Mouse (Mus musculus) kidney, postnatal 0 days (tissue): ENCODE data around the gene Lrrc75b. TPM values are rescaled to one million over a fixed set of nuclear protein-coding genes. Genes with fewer than 3 reads are reported as not detected.

Experiments used
- ATAC-seq: fragments of 200-750 bp; cut with Nextera tagmentation; replicated peaks from 2 replicates; pipeline ENCODE4 v1.8.0; 2017; ENCODE audit warnings: low read depth, moderate number of reproducible peaks, moderate TSS enrichment, moderate library complexity; ENCODE audit not compliant: low FRiP score
- DNase-seq: peaks from one replicate; pipeline ENCODE4 v3.0.0-alpha.2; 2016; ENCODE audit warnings: low spot score
- H3K27ac ChIP-seq: fragments of 300-500 bp; sonication (generic); 2 replicates; pipeline ENCODE4 v1.5.1; 2014; ENCODE audit warnings: mild to moderate bottlenecking
- H3K27me3 ChIP-seq: fragments of 300-500 bp; sonication (generic); 2 replicates; pipeline ENCODE4 v1.6.1; 2014; ENCODE audit warnings: low read length, mixed read lengths; ENCODE audit not compliant: insufficient read depth
- H3K36me3 ChIP-seq: fragments of 300-500 bp; sonication (generic); 2 replicates; pipeline ENCODE4 v1.6.1; 2014; ENCODE audit warnings: low read length, mixed read lengths; ENCODE audit not compliant: insufficient read depth
- H3K4me1 ChIP-seq: fragments of 300-500 bp; sonication (generic); replicated peaks from 2 replicates; pipeline ENCODE4 v1.6.1; 2014; ENCODE audit warnings: antibody characterized with exemption, low read length, mixed read lengths; ENCODE audit not compliant: insufficient read depth
- H3K4me2 ChIP-seq: fragments of 300-500 bp; sonication (generic); 2 replicates; pipeline ENCODE4 v1.6.1; 2014; ENCODE audit warnings: mild to moderate bottlenecking, low read length, moderate library complexity, mixed read lengths
- H3K4me3 ChIP-seq: fragments of 300-500 bp; sonication (generic); replicated peaks from 2 replicates; pipeline ENCODE4 v1.5.1; 2014; ENCODE audit warnings: low read depth, low read length
- H3K9ac ChIP-seq: fragments of 300-500 bp; sonication (generic); 2 replicates; pipeline ENCODE4 v1.6.1; 2014; ENCODE audit warnings: low read depth, low read length
- H3K9me3 ChIP-seq: fragments of 300-500 bp; sonication (generic); replicated peaks from 2 replicates; pipeline ENCODE4 v1.6.1; 2016; ENCODE audit warnings: low read length, inconsistent platforms, mixed read lengths
- CTCF ChIP-seq: IDR thresholded peaks from 2 replicates; pipeline ENCODE4 v1.5.1; 2016; ENCODE audit warnings: antibody characterized with exemption, low read depth, mild to moderate bottlenecking, moderate library complexity
- WGBS: fragments of 180-500 bp; shearing (Covaris S2); extraction: QIAGEN DNeasy Blood & Tissue Kit; methylation state at CpG from one replicate; pipeline ENCODE4 v1.1.7; 2014; 5-methylcytosine and 5-hydroxymethylcytosine counted together
- polyA plus RNA-seq: library from polyadenylated mRNA; unstranded; fragments of >200 nt; fragmentation: Nextera tagmentation; extraction: Ambion mirVana; gene quantifications from 2 replicates; pipeline ENCODE4 v1.2.1, GENCODE M21; 2015

Lrrc75b gene
- polyA plus RNA-seq, 1 experiment from 2014 or later = 2.7 TPM

DNA sequence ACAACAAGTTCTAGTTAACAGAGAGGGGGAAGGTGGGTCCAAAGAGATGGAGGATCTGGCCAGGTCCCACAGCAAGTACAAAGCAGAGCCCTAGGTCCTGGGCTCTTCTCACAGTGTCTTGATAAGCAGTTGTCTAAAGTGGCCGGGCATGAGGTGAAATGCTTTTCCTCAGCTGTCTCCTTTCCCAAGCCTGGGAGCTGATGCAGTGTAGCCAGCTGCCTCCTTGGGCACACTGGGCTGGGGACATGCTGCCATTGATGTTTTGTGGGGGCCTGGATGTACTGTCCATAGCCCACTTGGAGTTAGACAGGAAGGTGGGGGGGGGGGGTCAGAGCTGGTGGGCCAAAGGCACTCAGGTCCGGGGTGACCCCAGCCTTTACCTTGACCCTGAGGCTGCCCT, 8.0 kb downstream of the Lrrc75b start:
- DNase-seq (no peak), ATAC-seq (no peak)
- H3K4me3 ChIP-seq = no peak overlapping the region
- 48% methylated on average over 2 of the region's 2 CpGs for WGBS
- H3K27ac ChIP-seq = no peak overlapping the region
- no peaks in the 10 kb centered on the region for H3K27me3 ChIP-seq
- no peaks in the 10 kb centered on the region for H3K36me3 ChIP-seq
- H3K9me3 ChIP-seq = no peaks in the 10 kb centered on the region
- H3K4me2 ChIP-seq = no peak overlapping the region
- H3K9ac ChIP-seq = no peak overlapping the region
- peaks cover 16% of the 10 kb centered on the region; the same call in 1 of the 2 replicates for H3K4me1 ChIP-seq
- no peak for TF ChIP-seq CTCF

DNA sequence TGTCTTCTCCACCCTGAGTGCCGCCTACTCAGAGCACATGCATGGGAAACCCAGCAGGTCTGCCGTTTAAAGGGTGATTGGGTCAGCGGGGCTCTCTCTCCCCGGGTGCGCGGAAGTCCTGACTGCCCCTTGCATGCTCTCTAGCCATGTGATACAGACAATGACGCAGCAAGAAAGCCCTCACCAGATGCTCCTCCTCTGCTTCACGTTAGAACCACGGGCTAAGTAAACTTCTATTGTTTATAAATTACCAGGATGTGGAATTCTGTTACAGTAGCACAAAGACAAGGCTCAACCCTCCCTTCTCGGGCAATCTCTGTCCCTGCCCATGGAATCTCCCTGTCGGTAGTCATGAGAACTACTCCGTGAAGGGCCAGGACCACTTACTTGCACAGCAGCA, 9.0 kb downstream of the Lrrc75b start:
- ATAC-seq (0 out of 2 replicates have a peak, but pooled peaks have one; percentile 37), DNase-seq (peak; percentile 54)
- H3K9me3 ChIP-seq = no peaks in the 10 kb centered on the region
- H3K4me1 ChIP-seq = peaks cover 16% of the 10 kb centered on the region; the same call in 1 of the 2 replicates
- no peak overlapping the region for H3K4me3 ChIP-seq
- peak overlapping the region; percentile 11; the same call in 1 of the 2 replicates for H3K4me2 ChIP-seq
- peak; percentile 19; the same call in 1 of the 2 replicates for TF ChIP-seq CTCF
- WGBS = 24% methylated on average over 12 of the region's 12 CpGs
- no peaks in the 10 kb centered on the region for H3K36me3 ChIP-seq
- no peak overlapping the region for H3K9ac ChIP-seq
- no peak overlapping the region for H3K27ac ChIP-seq
- no peaks in the 10 kb centered on the region for H3K27me3 ChIP-seq

DNA sequence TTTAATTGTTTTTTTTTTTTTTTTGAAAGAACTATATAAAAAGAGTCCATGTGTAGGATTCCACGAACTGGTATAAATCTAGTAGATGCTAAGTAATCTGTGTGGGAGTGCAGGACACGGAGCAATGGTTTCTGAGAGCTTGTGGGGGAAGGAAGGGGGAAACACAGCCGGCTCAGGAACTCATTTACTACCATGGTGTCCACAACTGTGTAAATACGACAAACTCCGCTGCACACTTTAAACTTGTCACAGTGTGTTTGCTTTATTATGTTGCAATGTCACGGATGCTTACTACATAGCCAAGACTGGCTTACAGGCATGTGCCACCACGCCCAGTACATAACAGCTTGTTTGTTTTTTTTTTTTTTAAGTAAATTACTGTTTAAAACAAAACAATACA, 10.2 kb downstream of the Lrrc75b start:
- WGBS = 18% methylated on average over 7 of the region's 7 CpGs
- Histone ChIP-seq H3K9me3 (no peaks in the 10 kb centered on the region), H3K4me3 (no peak overlapping the region), H3K9ac (no peak overlapping the region), H3K4me1 (peaks cover 16% of the 10 kb centered on the region; the same call in 1 of the 2 replicates), H3K27ac (no peak overlapping the region), H3K4me2 (no peak overlapping the region), H3K36me3 (no peaks in the 10 kb centered on the region), H3K27me3 (no peaks in the 10 kb centered on the region)
- TF ChIP-seq CTCF = no peak
- DNase-seq (peak; percentile 85), ATAC-seq (peak; percentile 48; the same call in 1 of the 2 replicates)

DNA sequence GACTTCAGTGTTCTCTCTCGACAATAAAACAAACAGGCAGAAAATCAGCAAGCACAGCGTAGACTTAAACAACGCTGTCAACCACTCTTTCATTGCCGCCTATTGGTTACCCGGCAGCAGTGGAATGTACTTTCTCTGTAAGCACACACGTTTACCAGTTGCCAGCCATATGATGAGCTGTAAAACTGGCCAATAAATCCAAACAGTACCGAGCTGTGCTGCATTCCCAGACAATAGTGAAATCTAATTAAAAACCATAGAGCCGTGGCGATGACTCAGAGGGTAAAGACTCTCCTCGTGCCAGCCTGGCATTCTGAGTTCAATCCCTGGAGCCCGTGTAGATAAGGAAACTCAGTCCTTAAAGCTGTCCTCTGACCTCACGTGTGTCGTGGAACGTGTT, 11.6 kb downstream of the Lrrc75b start:
- no peak; the same call in 1 of the 2 replicates for TF ChIP-seq CTCF
- no peaks in the 10 kb centered on the region for H3K9me3 ChIP-seq
- ATAC-seq (peak; percentile 30; the same call in 1 of the 2 replicates), DNase-seq (no peak)
- peaks cover 16% of the 10 kb centered on the region; the same call in 1 of the 2 replicates for H3K4me1 ChIP-seq
- H3K27ac ChIP-seq = no peak overlapping the region
- WGBS = 25% methylated on average over 14 of the region's 14 CpGs
- H3K9ac ChIP-seq = no peak overlapping the region
- H3K4me3 ChIP-seq = no peak overlapping the region
- no peak overlapping the region for H3K4me2 ChIP-seq
- no peaks in the 10 kb centered on the region for H3K27me3 ChIP-seq
- H3K36me3 ChIP-seq = no peaks in the 10 kb centered on the region

DNA sequence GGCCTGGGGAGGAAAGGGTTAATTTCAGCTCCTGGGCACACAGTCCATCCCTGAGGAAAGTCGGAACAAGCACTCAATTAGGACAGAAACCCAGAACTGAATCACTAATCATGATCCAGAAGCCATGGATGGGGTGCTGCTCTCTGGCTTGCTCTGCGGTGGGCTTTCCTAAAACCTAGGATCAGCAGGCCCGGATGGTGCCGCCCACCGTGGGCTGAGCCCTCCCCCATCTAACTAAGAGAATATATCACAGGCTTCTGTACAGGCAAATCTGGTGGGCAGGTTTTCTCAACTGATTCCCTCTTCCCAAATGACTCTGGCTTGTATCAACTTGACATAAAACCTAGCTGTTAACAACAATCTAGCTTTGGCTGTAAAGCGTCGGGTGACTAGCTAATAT, 12.2 kb downstream of the Lrrc75b start:
- H3K4me3 ChIP-seq = no peak overlapping the region
- H3K9me3 ChIP-seq = no peaks in the 10 kb centered on the region
- H3K27me3 ChIP-seq = no peaks in the 10 kb centered on the region
- no peak overlapping the region for H3K9ac ChIP-seq
- no peak overlapping the region for H3K4me2 ChIP-seq
- H3K27ac ChIP-seq = peak overlapping the region; percentile 8; the same call in 1 of the 2 replicates
- no peak for DNase-seq
- no peak for ATAC-seq
- 51% methylated on average over 7 of the region's 7 CpGs for WGBS
- H3K4me1 ChIP-seq = peaks cover 14% of the 10 kb centered on the region; the same call in 1 of the 2 replicates
- H3K36me3 ChIP-seq = no peaks in the 10 kb centered on the region
- no peak for TF ChIP-seq CTCF

DNA sequence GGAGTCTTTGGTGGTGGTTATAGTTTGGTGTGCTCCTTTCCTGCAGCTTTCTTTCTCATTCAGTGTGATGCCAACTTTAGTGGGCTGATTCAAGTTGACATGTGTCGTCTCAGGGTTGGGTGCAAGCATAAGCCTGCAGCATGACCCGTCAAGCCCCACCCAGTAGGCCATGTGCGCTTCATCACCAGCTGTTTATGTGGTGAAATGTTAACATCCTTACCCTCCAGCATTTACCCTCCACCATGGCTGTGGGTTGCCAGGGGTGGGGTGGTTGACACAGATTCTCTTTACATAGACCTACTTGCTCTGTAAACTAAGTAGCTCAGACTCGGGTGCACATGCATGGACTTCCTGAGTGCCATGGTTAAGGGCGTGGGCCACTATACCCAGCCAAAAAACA, 24.0 kb downstream of the Lrrc75b start:
- Histone ChIP-seq H3K4me1 (no peaks in the 10 kb centered on the region), H3K27ac (no peak overlapping the region), H3K36me3 (peaks cover 28% of the 10 kb centered on the region), H3K4me2 (no peak overlapping the region), H3K4me3 (no peak overlapping the region), H3K27me3 (no peaks in the 10 kb centered on the region), H3K9ac (no peak overlapping the region), H3K9me3 (no peaks in the 10 kb centered on the region)
- TF ChIP-seq CTCF = no peak
- ATAC-seq (no peak), DNase-seq (no peak)
- WGBS = 94% methylated on average over 5 of the region's 5 CpGs

DNA sequence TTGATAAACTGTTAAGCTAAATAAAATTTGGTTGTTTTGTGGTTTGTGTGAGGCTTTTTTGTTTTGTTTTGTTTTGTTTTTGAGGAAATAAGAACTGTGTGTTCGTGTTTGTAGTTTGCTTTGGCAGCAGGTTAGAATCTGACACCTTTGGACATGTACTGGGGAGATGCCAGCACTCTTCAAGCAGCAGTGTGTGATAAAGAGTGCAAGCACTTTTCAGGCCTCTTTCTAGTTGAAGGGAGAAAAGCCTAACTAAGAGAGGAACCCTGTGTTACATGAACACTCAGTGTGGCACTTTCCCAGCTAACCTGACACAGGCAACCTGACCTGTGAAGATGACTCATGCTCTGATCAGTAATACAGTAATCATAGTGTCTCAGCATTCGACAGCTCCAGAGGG, 24.7 kb downstream of the Lrrc75b start:
- 88% methylated on average over 2 of the region's 2 CpGs for WGBS
- no peak for ATAC-seq

More for the DNA sequence above, 24.7 kb downstream of the Lrrc75b start:
- Histone ChIP-seq H3K4me1 (no peaks in the 10 kb centered on the region), H3K36me3 (peaks cover 29% of the 10 kb centered on the region), H3K4me3 (no peak overlapping the region), H3K27me3 (no peaks in the 10 kb centered on the region), H3K9me3 (no peaks in the 10 kb centered on the region), H3K27ac (no peak overlapping the region), H3K9ac (no peak overlapping the region), H3K4me2 (no peak overlapping the region)
- no peak for DNase-seq
- no peak for TF ChIP-seq CTCF
